Mouse (Mus musculus): ENCODE data around the gene Sptbn4.

Gene Sptbn4

GRCm38 (mm10) chr7:27429135-27429534 is 18.4 kb downstream of the Sptbn4 start:
- no peak for DNase-seq

DNA sequence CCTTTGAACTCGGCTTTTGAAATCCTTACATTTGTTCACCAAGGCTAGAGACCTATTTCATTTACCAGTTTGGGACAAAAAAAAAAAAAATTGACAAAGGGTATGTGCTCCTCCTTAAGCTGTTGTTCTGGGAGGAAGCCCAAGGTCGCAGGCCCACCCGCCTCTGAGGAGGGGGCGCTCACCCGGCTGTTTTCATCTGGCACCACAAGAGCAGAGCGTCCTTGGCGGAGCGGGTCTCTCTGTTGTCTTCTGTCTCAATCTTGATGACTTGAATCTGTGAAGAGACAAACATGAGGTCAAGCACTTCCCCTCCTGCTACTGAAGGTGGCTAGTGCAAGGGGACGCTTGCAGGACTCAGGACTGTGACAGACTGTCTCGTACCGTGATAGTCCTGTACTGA is 19.5 kb downstream of the Sptbn4 start:
- DNase-seq, result no peak

DNA sequence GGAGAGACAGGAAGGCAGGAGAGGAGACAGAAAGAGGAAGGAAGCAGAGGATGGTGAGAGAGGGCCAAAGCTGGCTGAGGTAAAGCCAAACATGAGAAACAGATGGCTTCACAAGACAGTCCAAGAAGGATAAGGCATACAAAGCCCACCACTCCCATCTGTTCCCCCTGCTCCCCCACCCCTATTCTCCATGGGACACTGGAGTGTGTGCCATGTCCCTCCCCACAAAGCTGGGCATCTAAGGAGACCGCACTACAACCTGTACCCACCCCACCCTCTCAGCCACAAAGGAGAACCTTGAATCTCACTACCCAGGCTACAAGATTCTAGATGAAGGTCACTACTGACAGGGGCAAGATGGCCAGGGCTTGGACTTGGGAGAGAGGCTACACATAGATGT is 20.1 kb downstream of the Sptbn4 start:
- no peak for DNase-seq

DNA sequence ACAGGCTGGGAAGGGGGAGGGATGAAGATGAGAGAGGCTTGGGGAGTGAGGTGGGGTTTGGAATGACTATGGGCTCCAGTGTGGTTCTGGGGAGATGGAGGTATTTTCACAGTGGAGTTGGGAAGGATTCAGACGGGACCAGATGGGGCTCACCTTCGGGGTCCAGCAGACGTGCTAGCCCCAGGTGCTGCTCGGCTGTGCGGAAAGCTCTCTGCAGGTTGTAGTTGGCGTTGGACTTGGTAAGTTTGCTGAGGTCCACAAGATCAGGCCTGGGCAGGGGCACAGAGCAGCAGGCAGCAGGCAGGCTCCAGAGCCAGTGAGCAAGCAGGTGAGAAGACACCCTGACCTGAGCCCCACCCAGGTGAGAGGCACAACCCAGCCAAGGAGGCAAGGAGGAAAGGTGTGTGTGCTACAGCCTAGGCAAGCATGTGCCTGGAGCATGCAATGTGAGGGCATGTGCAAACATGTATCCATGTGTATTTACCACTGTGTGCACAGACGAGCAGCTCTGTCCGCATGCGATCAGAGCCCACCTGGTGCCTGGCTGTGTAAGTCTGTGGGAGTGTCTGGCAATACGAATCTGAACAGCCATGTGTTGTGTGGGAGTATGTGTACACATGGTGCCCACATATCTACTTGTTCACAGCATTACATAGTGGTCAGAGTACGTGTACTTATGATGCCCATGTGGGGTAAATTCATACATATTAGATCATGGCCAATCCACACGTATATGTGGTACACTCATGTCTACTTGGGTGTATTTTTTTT is 23.7 kb downstream of the Sptbn4 start:
- DNase-seq, result no peak

DNA sequence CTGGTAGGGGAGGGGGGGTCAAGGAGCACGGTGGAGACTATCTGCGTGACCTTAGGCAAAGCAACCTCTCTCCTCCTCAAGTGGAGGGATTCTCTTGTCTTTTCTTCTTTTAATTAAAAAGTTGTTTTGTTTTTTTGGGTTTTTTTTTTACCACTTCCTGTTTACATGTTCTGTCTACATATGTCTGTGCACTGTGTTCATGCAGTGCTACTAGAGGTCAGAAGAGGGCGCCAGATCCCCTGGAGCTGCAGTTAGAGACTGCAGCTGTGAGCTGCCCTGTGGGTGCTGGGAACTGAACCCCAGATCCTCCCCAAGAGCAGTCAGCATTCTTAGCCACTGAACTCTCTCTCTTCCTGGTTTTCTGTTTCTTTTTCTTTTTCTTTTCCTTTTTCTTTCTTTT is 28.4 kb downstream of the Sptbn4 start:
- DNase-seq, result no peak

DNA sequence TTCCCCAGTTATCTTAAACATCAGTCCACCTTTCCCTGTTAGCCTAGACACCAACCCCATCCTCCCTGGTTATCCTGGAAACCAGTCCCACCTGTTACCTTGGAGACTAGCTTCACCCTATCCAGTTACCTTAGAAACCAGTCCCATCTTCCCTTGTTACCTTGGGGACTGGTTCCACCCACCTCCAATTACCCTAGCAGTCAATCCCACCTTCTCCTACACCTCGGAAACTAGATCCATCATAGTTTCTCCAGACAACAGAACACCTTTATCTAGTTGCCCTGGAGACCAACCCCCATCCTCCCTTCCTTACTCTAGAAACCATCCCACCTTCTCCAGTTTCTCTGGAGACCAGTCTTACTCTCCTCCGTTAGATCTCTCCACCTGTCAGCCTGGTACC is 30.3 kb downstream of the Sptbn4 start:
- no peak for DNase-seq

GRCm38 (mm10) chr7:27408379-27409176 is 38.9 kb downstream of the Sptbn4 start:
- peak; percentile 82 to 84 for DNase-seq

- DNase-seq, result no peak
Measured at GRCm38 (mm10) chr7:27407816-27408215, 39.7 kb downstream of the Sptbn4 start.

DNA sequence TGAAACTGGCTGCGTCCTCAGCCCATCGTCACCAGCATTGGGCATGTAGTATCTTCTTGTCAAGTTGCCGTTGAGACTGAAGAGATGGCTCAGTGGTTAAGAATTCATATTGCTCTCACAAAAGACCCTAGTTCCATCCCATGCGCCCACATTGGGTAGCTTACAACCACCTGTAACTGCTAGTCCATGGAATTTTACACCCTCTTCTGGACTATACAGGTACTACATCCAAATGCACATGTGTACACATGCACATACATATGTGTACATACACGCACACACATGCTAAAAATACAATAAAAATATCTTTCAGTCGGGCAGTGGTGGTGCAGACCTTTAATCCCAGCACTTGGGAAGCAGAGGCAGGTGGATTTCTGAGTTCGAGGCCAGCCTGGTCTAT is 41.0 kb downstream of the Sptbn4 start:
- DNase-seq, result no peak

GRCm38 (mm10) chr7:27404203-27404942 is 43.1 kb downstream of the Sptbn4 start:
- DNase-seq, result no peak

GRCm38 (mm10) chr7:27402675-27403074 is 44.8 kb downstream of the Sptbn4 start:
- peak; percentile 54 to 67 for DNase-seq

DNA sequence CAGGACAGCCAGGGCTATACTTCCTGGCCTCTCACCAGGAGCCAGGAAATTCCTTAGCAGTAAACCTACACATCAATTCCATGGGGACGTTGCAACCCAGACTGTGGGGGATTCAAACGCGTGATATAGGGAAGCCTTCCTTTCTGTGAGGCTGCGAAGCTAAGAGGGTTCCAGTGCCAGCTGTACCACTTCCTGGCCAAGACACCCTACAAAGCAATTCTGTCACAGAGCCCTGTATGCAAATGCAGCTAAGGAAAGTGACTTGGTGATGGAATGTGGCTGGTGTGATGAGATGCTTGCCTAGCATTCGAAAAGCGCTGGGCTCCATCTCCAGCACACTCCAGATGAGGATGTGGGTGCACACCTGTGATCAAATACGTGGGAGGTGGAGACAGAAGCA is 46.9 kb downstream of the Sptbn4 start:
- no peak for DNase-seq

DNA sequence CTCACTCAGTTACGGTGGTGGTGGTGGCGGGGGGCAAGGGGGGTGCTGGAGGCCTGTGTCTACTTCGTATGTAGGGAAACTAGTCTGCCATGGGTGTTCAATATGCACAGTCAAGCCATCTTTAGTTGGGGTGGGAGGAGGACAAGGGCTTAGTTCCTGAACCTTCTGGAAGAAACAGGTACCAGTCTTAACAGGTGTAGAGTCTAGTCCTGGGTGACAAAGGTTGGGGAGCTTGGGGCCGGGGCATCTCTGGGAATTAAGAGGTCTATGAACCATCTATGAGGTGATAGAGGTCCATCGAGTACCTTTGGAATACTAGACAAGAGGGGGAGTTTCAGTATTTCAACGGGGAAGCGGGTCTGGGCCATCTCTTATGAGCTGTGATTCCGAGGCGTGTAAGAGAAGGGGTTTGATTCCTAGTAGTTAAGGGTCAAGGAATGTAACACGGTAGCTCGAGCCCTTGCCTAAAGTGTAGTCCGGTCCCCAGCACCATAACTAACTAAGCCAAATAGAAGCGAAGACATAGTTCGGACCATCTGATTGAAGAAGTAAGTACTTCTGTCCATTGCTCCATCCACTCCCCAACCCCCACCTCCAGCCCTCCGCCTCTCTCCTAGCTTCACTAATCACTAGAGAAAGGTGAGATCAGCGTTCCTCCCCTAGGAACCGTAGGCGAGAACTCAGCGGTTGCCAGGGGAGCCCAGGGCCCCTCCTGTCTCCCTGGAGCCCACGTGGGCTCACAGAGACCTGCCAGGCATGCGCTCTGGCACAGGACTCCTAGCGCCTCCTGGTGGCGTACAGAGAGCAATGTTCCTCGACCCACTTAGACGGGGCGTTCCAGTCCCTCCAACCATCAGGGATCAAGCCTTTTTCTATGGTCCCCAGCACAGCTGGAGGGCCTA is 50.2 kb downstream of the Sptbn4 start:
- peak; percentile 53 to 59 for DNase-seq

DNA sequence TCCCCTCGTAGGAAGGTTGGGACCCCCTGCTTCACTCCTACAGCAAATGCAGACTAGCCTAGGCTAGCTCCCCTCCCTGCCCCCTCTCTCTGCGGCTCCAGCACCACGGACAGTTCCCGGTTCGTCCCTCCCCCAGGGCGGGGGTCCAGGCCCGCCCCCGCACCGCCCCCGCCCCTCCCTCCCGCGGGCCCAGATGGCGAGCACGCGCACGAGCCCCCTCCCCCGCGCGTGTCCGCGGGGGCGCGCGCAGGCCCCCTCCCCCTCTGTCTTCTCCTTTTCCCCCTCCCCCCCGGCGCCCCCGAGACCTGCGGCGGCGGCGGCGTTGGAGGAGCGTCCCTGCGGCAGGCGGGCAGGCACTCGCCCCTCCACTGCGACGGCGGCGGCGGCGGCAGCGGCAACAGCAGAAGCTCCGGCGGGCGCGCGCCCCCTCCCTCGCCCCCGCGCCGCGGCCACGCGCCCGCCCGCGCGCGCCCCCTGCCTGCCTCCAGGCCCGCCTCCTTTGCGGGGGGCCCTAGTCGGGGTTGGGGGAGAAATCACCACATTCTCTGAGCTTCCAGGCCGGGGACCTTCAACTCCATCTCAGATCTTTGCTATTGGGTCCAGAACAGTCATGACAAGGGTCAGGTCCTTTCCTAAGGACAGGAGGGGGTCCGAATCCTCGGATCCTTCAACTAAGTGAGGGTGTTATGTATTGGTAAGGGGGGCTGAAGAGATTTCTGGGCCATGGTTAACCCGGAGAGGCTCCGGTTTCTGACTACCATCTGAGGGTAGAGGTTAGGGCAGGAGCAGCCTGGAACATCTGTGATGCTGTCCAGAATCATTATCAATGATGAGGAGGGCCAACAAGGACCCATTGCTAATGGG is 51.1 kb downstream of the Sptbn4 start:
- DNase-seq, result peak; percentile 23 to 42

- DNase-seq, result no peak
Measured at GRCm38 (mm10) chr7:27395521-27396183, 51.8 kb downstream of the Sptbn4 start.

GRCm38 (mm10) chr7:27391416-27391815 is 56.1 kb downstream of the Sptbn4 start:
- no peak for DNase-seq

DNA sequence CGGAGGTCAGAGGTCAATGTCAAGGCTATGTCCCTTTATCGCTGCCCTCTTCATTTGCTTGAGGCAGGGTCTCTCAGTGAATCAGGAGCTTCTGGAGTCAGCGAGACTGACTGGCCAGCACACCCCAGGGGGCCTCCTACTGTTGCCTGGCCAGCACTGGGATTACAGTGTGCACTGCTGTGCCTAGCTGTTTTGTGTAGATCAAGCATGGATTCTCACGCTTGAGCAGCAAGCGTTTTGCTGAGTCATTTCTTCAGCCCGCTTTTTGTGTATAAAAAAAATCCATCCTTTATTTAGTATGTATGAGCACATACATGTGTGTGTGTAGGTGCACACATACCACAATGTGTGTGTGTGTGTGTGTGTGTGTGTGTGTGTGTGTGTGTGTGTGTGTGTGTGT is 58.3 kb downstream of the Sptbn4 start:
- DNase-seq, result no peak

DNA sequence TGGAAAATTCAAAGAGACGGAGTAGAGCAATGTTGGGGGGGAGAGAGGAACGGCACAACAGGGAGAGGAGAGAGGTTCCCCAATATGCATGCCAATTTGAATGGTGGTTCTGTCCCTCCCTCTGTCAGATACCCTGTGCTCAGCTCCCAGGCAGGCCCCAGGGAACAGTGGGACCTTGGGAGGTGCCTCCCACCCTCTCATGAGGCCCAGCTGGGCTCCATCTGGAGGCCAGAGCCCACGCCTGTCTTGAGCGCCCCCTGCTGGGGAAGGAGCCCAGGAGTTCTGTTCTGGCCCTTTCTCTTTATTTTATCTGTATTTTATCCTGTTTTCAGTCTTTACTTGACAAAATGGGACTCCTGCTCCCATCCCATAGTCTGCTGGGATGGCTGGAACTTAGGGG is 62.8 kb downstream of the Sptbn4 start:
- DNase-seq, result peak; percentile 62 to 75

- DNase-seq, result no peak
Measured at GRCm38 (mm10) chr7:27384134-27384533, 63.4 kb downstream of the Sptbn4 start.

DNA sequence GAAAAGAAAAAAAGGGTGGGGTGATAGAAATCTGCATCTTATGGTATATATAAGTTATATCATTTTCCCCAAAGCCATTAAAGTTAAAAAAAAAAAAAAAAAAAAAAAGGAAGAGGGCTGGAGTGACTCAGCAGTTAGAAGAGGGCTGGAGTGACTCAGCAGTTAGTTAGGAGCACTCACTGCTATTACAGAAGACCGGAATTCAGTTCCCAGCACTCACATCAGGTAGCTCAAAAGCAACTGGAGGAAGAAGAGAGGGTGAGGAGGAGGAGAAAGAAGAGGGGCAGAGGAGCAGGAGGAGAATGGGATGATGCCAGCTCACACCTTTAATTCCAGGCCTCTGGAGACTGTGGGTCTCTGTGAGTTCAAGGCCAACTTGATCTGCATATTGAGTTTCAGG is 64.3 kb downstream of the Sptbn4 start:
- DNase-seq, result no peak

DNA sequence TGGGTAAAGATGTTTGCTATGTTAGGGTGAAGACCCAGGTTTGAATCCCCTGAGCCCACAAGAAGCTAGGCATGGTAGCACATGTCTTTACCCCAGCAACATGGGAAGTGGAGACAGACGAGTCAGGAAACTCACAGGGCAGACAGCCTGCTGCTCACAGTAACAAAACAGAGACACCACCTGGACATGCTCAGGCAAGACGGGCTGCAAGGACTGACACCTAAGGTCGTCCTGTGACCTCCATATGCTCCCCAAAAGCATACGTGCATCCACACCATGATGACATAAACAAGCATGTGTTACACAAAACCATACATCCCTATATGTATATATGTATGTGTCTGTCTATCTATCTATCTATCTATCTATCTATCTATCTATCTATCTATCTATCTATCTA is 65.9 kb downstream of the Sptbn4 start:
- DNase-seq, result no peak

All from lung, postnatal 4 days (tissue).